Mouse (Mus musculus) olfactory bulb, adult 2 months (tissue): ENCODE results near the gene Bag2.

Source experiments
- CTCF ChIP-seq: fragments of 200-500 bp; IDR thresholded peaks from 2 replicates; pipeline ENCODE4 v1.5.1; 2012; ENCODE audit warnings: low read depth, mild to moderate bottlenecking, low read length, moderate library complexity; ENCODE audit not compliant: insufficient read depth
- POLR2A ChIP-seq: fragments of 200-500 bp; IDR thresholded peaks from 2 replicates; pipeline ENCODE4 v1.6.1; 2012; ENCODE audit warnings: mild to moderate bottlenecking, low read depth, low read length, moderate library complexity; ENCODE audit not compliant: insufficient read depth

DNA sequence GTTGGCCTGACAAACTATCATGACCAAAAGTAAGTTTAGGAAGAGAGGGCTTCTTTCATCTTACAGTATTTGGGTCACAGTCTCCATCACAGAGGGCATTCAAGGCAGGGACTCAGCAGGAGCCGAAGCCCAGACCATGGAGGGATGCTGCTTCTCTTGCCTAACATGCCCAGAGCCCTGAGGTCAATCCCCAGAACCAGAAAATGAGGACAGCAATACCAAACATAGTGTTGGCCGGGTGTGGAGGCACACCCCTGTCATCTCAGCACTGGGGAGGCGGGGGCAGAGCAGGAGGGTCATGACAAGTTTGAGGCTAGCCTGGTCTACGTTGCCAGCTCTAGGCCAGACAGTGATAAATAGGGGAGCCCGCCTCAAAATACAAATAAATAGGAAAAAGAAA lies 32.5 kb downstream of the Bag2 start:
- TF ChIP-seq CTCF (no peak), POLR2A (no peak)
